Mouse (Mus musculus) 3134 (cell line): Measurements from ENCODE around the gene Pate2.

Experiments used
- DNase-seq: peaks from one replicate; pipeline ENCODE4 v3.0.0-alpha.2; 2011; ENCODE audit warnings: low spot score; ENCODE audit not compliant: insufficient read length; ENCODE audit errors: extremely low read depth

The Pate2 gene

DNA sequence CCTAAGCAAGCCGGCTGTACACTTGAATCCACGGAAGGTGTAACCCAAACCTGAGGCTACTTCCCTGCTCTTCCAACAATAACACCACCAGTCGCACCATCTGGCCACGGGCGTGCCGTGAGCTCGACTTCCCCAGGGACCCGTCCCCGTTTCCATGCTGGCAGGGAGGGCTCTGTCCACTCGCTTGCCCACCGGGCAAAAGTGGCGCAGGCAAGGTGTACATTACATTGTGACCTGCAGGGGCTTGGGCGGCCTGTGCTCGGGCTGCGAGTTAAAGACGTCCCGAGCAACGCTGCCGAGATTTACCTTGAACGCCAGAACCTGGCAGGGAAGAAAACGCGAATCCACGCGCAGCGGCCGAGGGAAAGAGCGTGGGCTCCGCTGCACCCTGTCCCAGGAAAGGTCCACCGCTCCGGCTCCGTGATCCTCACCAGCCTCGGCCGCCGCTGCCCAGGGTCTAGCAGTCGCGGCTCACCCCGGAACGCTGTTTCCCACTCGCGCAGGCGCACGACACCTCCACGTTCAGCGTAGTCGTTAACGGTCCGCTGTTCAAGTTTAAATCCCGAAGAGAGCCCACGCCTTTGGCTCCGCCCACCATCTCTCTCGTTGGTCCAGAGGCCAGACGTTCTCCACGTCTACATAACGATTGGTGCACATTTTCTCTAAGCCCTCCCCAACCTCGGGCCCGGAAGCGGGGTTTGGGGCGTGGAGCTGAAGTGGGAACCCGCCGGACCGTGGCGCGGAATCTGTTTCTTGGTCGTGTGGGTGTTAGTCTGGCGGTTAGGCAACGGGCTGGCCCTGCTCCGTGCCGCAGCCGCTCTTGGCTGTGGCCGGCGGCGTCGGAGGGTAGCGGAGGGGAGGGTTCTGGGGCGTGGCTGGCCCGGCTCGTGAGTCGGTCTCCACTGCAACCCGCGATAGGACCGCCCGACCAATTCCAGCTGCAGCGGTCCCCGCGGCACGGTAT lies at the start of gene Pate2, which contains the start of gene Hyls1:
Gene Pate2 (plus strand): TSS at position 714 of the 964 bp plus-strand sequence.
Gene Hyls1 (minus strand): TSS at position 828 of the 964 bp plus-strand sequence.
- DNase-seq = peak; percentile 96

DNA sequence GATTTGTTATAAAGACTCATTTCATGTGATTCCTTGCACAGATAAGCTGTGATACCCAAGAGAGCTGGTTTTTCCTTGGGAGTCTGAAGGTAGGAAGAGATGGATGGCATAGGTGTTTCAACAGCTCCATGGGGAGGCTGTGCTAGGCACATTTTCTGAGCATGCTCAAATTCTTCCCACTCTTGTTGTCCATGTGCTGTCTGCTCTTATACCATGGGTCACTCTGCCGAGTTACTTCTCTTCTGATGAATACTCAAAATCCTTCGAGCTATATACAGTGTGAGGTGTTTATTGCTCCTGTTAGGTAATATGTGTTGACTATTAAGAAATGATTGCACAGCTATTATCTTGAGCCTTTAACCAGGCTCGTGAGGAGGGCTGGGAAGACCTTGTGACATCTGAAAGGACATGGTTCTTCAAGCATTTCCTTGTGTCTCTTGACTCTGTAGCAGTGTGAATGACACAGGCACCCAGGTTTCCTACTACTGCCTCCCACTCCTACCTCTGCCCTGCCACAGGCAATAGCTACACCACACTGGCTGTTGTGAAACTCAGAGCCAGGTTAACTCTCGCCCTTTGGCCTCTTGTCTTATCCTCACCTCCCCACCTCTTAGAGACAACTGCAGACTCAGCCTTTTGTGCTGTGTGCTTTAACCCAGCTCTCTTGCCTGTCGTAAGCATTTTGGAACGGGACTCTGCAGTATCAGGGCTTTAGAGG lies 49.3 kb upstream of the Pate2 start:
- DNase-seq = no peak

DNA sequence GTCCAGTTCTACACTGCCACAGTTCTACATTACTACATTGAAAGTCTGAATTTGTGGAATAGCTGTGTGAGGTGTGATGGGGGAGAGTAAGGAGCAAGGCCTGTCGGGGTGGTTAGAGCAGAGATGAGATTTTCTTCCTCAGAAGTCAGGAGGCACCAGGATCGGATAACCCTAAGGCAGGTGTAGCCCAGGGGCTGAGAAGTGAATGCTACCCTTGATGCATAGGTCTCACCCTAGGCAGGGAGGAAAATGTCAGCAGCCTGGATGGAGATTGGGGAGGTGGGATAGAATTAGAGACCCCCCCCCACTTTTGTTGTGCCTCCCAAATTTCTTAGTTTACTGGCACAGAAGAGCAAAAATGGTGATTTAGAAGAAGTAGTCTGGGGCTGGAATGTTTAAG lies 47.8 kb upstream of the Pate2 start:
- DNase-seq = no peak

DNA sequence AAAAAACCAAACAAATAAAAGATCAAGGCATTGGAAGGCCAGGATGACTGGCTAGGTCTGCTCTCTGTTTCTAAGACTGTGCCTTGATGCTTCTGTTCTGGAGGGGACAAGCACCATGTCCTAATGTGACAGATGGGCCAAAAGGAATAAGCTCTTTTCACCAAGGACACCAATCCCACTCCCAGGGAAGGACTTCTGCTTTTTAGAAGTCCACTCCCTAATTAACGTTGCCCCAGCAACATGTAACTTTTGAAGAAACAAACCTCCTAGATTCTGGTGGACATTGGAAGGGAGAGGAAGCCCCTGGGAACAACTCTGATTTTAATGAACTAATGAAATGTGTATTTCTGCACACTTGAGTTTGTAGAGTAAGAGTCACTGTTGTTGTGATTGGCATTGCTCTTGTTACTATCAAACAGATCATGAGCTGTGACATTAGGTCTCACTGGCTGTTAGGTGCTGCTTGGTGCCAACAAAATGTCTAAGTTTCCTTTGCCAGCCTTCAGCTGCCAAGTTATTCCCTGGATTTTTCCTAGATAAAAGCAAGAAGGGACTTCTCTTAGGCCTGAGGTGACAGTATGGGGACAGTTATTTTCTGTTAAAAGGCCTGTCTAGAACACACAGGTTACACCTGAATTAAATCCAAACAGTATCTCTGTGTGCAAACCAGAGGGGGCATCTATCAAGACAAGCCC lies 47.1 kb upstream of the Pate2 start:
- DNase-seq = no peak

DNA sequence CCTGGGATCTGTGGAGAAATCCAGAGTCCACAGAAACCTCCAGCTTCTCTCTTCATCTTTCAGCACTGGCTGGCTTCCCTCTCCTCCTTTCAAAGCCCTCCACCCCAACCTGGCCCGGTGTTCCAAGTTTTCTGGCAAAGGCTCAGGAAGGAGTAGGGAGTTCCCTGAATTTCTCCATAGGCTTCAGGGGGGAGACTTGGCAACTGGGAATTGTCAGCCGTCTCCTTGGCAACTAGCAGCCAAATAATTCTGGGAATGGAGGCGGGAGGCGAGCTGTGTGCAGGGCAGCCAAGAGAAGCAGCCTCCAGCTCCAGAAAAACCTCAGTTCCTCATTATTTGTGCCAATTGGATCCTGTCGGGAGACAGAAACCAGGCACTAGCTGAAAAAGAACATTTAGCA lies 46.5 kb upstream of the Pate2 start:
- DNase-seq = peak; percentile 34

DNA sequence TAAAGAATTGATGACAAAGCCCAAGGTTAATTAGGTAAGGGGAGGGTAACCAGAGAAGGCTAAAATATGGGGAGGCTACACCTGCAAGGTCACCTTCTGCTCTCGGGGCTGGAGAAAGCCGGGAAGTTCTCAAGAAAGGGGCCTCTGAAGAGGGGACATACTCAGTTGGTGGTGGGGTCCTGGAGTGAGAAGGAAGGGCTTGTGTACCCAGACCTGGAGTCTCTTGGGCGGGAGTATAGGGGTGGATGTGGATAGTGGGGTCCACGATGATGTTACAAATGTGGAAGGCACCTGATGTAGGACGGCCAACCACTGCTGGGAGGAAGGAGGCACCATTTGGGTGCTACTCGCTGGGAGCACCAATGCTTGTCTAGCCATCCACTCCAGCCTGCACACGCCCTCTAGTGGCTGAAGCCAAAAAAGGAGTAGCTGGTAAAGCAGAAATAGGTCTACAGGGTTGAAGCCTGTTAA lies 46.1 kb upstream of the Pate2 start:
- peak; percentile 48 for DNase-seq

DNA sequence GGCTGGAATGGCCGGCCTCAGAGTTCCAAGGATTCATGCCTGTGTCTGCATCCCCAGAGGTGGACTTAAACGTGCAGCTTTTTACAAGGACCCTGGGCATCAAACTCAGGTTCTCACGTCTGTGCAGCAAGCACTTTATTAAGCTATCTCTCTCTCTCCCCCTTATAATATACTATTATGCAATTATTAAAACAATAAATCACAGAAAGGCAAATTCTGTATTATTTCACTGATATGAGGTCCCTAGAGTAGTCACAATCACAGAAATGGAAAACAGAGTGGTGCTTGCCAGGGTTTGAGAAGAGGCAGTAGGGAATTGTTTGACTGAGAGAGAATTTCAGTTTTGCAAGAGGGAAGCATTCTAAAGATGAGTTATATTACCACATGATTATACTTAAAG lies 40.9 kb upstream of the Pate2 start:
- DNase-seq = no peak

DNA sequence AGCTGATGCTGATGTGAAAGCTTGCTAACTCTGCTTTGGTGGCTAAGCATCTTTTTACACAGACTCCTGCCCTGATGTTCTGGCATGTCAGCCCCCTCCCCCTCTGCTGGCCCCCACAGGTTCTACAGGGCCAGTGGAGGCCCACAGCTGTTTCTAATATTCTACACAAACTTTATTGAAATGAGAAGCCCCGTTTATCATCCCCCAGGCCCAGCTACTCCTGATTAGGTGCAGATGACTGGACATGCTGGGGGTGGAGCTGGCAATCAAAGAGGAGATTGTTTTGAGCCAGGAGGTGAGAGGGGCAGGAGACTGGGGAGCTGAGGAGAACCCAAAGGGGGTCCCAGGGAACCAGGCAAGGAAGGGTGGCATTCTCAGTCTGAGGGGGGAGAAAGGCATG lies 40.3 kb upstream of the Pate2 start:
- DNase-seq = no peak

DNA sequence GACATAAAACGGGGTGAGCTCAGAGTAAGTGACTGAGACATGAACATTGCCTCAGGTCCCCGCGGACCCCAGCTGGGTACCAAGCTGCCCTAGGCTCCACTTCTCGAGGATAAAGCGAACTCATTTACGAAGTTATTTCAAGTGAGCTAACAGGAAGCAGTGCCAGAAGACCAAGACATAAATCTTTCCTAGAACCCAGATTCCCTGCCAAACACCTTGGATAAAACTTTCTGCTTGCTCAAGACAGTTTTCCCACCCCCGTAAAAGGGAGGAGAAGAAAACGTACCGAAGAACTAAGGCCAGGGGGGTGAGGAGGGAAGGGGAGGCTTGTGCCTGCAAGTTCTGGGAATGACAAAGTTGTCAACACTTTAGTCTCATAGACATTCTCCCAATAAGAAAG lies 36.8 kb upstream of the Pate2 start:
- no peak for DNase-seq

DNA sequence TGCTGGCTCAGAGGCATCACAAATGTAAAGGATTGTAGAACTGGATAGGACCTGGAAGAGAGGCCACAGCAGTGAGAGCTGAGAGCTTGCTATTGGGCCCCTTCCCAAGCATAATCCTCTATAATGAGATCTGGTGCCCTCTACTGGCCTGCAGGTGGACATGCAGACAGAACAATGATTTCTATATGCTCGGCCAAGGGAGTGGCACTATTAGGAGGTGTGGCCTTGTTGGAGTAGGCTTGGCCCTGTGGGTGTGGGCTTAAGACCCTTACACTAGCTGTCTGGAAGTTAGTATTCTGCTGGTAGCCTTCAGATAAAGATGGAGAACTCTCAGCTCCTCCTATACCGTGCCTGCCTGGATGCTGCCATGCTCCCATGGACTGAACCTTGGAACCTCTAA lies 35.0 kb upstream of the Pate2 start:
- DNase-seq = no peak

DNA sequence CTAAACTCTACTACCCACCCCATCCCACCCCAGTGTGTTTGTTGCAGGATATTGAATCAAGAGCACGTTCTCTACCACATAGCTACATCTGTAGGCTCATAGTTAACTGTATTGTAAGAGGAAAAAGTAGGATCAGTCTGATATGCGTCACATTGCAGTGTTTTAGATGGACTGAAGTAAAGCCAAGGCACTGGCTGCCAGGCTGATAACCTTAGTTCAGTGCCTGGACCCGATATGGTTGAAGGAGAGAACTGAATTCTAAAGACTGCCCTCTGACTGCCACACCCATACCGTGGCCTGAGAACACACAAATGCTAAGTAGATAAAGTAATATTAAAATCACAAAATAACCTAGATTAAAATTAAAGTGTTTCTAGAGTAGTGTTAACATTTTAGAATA lies 34.2 kb upstream of the Pate2 start:
- DNase-seq = no peak

DNA sequence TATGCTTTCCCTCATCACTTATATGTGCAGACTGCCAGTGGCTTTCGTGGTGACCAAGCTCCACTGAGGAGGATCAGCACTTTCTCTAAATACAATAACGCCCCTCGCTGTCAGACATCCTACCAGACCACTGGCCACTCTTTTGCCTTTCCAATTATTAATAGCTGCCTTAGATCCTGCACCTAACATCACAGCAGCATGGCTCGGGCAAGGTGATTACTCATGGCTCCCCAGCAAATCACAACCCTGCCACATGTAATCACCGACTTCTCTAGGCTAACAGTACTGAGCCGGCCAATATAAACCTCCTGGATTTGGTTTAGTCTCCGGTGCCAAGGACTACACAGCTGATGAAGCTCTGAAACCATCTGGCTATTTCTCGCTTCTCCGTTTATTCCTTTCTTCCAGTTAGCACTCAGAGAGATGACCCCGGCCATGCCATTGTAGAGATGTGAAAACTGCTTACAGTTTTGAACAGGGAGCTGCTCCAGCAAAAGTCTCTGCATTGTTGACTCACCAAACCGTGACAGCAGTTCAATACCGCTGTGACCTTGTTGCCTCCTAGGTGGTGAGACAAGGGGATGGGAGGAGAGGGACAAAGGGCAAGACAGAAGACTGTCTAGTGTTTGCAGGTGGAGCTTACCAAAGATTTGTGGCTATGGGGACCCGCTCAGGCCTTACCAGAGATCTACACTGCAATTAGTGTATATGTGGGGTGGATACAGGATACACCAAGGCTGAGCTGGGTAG lies 30.9 kb upstream of the Pate2 start:
- DNase-seq = no peak

DNA sequence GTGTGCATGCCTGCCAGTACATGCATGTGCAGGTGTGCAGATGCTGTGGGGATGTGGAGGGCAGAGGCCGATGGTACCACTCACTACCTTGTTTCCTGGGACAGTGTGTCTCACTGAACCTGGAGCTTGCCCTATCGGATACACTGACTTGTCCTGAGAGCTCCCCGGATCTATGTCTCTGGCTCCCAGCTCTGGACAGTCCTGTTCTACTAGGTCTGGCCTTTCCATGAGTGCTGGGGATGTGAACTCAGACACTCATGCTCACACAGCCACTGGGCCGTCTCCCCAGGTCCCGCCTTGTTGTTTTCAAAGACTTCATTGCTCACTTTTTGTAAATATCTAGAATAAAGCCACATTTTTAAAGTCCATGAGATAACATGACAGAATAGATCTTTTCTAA lies 29.1 kb upstream of the Pate2 start:
- DNase-seq = no peak

DNA sequence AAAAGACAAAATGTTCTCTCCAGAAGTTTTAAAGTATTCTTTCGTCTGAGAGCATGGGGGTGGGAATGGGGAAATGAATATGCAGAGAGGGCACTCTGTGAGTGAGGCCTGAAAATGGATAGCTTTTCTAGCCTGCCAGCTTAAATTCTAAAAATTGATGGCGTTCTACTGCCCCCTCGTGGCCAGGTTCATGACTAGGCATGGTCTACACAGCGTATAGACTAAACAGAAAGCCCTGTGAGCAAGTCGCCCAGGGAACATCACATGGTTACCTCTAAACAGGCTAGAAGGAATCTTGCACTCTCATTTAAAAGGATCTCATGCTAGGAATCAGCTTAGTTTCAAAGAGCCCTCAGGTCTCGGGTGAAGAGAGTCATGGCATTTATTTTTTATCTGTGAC lies 28.6 kb upstream of the Pate2 start:
- DNase-seq = no peak

DNA sequence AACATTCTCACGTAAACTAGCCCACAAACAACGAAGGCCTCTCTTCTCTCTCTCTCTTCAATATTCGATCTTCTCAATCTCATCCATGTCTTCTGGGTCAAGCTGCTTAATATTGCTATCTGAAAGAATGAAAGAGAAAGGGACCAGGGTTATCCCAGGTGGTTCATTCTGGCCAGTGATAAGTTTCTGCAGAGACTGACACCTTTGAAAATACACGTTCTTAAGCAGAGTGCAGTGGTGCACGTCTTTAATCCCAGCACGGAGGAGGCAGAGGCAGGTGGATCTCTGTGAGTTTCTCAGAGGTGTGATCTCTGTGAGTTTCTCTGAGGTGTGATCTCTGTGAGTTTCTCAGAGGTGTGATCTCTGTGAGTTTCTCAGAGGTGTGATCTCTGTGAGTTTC lies 28.1 kb upstream of the Pate2 start:
- DNase-seq = no peak

DNA sequence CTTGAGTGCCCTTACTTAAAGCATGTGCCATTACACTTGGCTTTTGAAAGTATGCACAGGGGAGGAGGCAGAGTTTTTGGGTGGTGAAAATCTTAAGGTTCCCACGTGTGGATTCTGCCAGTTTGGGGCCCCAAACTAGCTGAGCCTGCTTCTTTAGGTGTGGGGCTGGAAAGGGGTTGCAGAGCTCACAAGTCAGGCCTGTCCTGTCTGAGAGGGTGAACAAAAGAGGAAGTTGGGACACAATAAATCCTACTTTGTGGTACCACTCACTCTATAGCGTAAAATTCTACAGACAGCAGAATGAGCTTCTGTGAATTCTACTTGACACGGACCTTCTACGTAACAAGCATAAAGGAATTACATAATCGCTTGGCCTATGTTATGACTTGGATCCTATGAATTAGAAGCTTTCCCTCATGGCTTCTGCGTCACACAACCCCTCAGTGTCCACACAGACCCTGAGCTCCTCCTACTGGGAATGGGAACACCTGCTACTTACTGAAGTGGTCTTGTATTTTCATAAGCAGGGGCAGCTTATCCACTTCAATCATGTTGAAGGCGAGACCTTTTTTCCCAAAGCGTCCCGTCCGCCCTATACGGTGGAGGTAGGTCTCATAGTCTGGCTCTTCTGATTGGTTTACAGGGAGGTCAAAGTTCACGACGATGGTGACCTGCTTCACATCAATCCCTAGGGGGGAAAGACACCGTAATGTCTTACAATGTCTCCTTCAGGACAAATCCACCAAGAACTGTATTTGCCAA lies 26.8 kb upstream of the Pate2 start:
- no peak for DNase-seq

DNA sequence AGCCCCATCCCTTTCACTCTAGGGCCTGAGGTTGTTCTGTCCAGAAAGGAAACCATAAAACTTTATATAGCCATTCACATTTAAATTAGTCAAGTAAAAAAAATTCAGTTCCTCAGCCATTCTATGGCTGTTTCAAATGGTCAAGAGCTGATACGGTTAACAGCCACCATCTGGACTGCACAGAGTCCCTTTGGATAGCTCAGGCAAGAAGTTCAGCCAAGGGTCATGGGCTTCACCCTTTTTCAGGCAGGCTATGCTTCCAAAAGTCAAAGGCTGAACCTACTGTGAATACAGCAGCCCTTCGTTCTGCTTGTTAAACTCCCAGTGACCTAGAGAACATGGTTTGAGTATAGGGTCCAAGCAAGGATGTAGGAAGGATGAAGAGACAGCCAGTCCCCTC lies 25.4 kb upstream of the Pate2 start:
- no peak for DNase-seq

DNA sequence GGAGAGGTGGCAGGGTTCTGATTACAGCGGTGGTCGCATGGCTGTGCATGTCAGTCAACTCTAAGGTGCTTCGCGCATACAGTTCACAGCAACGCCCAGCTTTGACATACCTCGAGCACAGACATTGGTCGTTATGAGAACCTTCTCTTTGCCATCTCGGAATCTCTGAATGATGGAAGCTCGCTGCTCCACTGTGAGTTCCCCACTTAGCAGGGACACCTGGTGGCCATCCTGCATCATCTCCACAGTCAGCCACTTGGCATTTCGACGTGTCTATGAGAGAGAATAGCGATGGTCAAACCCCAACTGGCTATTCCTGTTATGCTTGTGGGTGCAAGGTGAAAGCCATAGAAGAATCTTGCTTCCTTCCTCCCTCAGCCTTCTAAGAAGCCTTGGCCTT lies 24.4 kb upstream of the Pate2 start:
- DNase-seq = no peak

DNA sequence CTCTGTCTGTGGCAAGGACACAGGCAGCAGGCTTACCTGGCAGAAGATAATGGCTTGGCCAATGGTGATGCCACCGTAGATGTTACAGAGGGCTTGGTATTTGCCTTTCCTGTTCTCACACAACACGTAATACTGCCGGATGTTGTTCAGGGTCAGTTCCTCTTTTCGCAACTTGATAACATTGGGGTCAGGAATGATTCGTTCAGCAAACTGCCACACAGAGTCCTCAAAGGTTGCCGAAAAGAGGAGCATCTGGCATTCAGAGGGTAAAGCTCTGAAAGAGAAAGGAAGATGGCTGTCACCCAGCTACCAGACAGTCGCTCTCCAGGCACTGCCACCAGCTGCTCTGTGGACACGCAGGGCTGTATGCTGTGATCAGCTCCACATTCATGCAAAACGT lies 23.3 kb upstream of the Pate2 start:
- no peak for DNase-seq

DNA sequence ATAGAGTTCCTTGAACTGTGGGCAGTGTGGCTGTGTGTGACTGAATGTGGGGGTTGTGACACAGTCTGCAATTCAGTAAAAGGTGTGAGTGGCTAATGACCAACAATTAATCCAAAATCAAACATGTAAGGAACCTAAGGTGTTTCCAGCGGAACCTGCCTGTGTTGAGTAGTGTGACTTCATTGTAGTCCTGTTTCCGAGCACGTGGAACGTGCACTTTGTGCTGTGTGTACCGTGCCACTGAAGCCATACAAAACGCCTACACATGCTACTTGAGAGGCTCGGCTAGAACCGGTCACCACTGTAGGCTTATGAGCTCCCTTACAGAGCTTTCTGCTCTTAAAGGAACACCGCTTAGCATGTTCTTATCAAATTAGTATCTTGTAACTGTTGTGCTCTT lies 21.6 kb upstream of the Pate2 start:
- DNase-seq = no peak
